Mouse (Mus musculus): ENCODE results near the gene Nav2. TPM values are rescaled to one million over a fixed set of nuclear protein-coding genes. Genes with fewer than 3 reads are reported as not detected.

Gene Nav2
- polyA plus RNA-seq, 1 experiment = 32.5 TPM

GRCm38 (mm10) chr7:49521349-49521748 is 612.8 kb downstream of the Nav2 start:
- TF ChIP-seq POLR2A (IDR thresholded peaks at IDR 0.05; ENCODE audit: borderline replicate concordance, insufficient read depth, low read length) = no peak
- no peak for TF ChIP-seq CTCF (IDR thresholded peaks at IDR 0.05; ENCODE audit: borderline replicate concordance, insufficient read depth, low read depth, low read length)
- WGBS = 77% methylated on average over 4 of the region's 4 CpGs
- no peak overlapping the region for H3K4me3 ChIP-seq (replicated peaks; ENCODE audit: insufficient read depth, low read depth, low read length)
- DNase-seq = no peak
- no peak overlapping the region for H3K27ac ChIP-seq (ENCODE audit: insufficient read depth, low read length)
- peaks cover 14% of the 10 kb centered on the region for H3K4me1 ChIP-seq (ENCODE audit: control insufficient read depth, insufficient read depth, low read length)
- no peaks in the 10 kb centered on the region for H3K27me3 ChIP-seq (ENCODE audit: control insufficient read depth, insufficient read depth, low read length)

GRCm38 (mm10) chr7:49521976-49522375 is 613.5 kb downstream of the Nav2 start:
- TF ChIP-seq POLR2A (IDR thresholded peaks at IDR 0.05; ENCODE audit: borderline replicate concordance, insufficient read depth, low read length) = no peak
- TF ChIP-seq CTCF (IDR thresholded peaks at IDR 0.05; ENCODE audit: borderline replicate concordance, insufficient read depth, low read depth, low read length) = no peak
- WGBS = 67% methylated on average over 9 of the region's 9 CpGs
- Histone ChIP-seq H3K27me3 (ENCODE audit: control insufficient read depth, insufficient read depth, low read length) (no peaks in the 10 kb centered on the region), H3K4me1 (ENCODE audit: control insufficient read depth, insufficient read depth, low read length) (peaks cover 14% of the 10 kb centered on the region), H3K27ac (ENCODE audit: insufficient read depth, low read length) (no peak overlapping the region), H3K4me3 (replicated peaks; ENCODE audit: insufficient read depth, low read depth, low read length) (no peak overlapping the region)
- no peak for DNase-seq

- DNase-seq = peak in 1 of 2 experiments; percentile 32
- TF ChIP-seq POLR2A (IDR thresholded peaks at IDR 0.05; ENCODE audit: borderline replicate concordance, insufficient read depth, low read length) (no peak), CTCF (IDR thresholded peaks at IDR 0.05; ENCODE audit: borderline replicate concordance, insufficient read depth, low read depth, low read length) (no peak)
- H3K4me3 ChIP-seq (replicated peaks; ENCODE audit: insufficient read depth, low read depth, low read length) = peak overlapping the region; percentile 3
- H3K27ac ChIP-seq (ENCODE audit: insufficient read depth, low read length) = peak overlapping the region; percentile 4; the same call in 1 of the 2 replicates
- H3K27me3 ChIP-seq (ENCODE audit: control insufficient read depth, insufficient read depth, low read length) = no peaks in the 10 kb centered on the region
- 29% methylated on average over 24 of the region's 24 CpGs for WGBS
- peaks cover 14% of the 10 kb centered on the region for H3K4me1 ChIP-seq (ENCODE audit: control insufficient read depth, insufficient read depth, low read length)
Measured at GRCm38 (mm10) chr7:49522411-49523114, 614.0 kb downstream of the Nav2 start.

- Histone ChIP-seq H3K4me3 (replicated peaks; ENCODE audit: insufficient read depth, low read depth, low read length) (no peak overlapping the region), H3K27me3 (ENCODE audit: control insufficient read depth, insufficient read depth, low read length) (no peaks in the 10 kb centered on the region), H3K27ac (ENCODE audit: insufficient read depth, low read length) (no peak overlapping the region), H3K4me1 (ENCODE audit: control insufficient read depth, insufficient read depth, low read length) (peaks cover 14% of the 10 kb centered on the region)
- no peak for DNase-seq
- WGBS = 61% methylated on average over 4 of the region's 4 CpGs
- TF ChIP-seq POLR2A (IDR thresholded peaks at IDR 0.05; ENCODE audit: borderline replicate concordance, insufficient read depth, low read length) (no peak), CTCF (IDR thresholded peaks at IDR 0.05; ENCODE audit: borderline replicate concordance, insufficient read depth, low read depth, low read length) (no peak)
Measured at GRCm38 (mm10) chr7:49523115-49523445, 614.6 kb downstream of the Nav2 start.

GRCm38 (mm10) chr7:49523729-49524128 is 615.2 kb downstream of the Nav2 start:
- Histone ChIP-seq H3K4me1 (ENCODE audit: control insufficient read depth, insufficient read depth, low read length) (peaks cover 14% of the 10 kb centered on the region), H3K4me3 (replicated peaks; ENCODE audit: insufficient read depth, low read depth, low read length) (no peak overlapping the region), H3K27me3 (ENCODE audit: control insufficient read depth, insufficient read depth, low read length) (no peaks in the 10 kb centered on the region), H3K27ac (ENCODE audit: insufficient read depth, low read length) (no peak overlapping the region; the same call in 1 of the 2 replicates)
- WGBS = 41% methylated on average over 5 of the region's 5 CpGs
- DNase-seq = peak in 1 of 2 experiments; percentile 28
- TF ChIP-seq CTCF (IDR thresholded peaks at IDR 0.05; ENCODE audit: borderline replicate concordance, insufficient read depth, low read depth, low read length) (no peak), POLR2A (IDR thresholded peaks at IDR 0.05; ENCODE audit: borderline replicate concordance, insufficient read depth, low read length) (no peak)

GRCm38 (mm10) chr7:49525348-49526100 is 617.0 kb downstream of the Nav2 start:
- DNase-seq = no peak
- Histone ChIP-seq H3K4me3 (replicated peaks; ENCODE audit: insufficient read depth, low read depth, low read length) (no peak overlapping the region), H3K27me3 (ENCODE audit: control insufficient read depth, insufficient read depth, low read length) (no peaks in the 10 kb centered on the region), H3K27ac (ENCODE audit: insufficient read depth, low read length) (peak overlapping the region; percentile 25; the same call in 1 of the 2 replicates), H3K4me1 (ENCODE audit: control insufficient read depth, insufficient read depth, low read length) (peaks cover 20% of the 10 kb centered on the region)
- TF ChIP-seq POLR2A (IDR thresholded peaks at IDR 0.05; ENCODE audit: borderline replicate concordance, insufficient read depth, low read length) (no peak), CTCF (IDR thresholded peaks at IDR 0.05; ENCODE audit: borderline replicate concordance, insufficient read depth, low read depth, low read length) (no peak)
- WGBS = 63% methylated on average over 11 of the region's 11 CpGs

GRCm38 (mm10) chr7:49526101-49526499 is 617.6 kb downstream of the Nav2 start:
- Histone ChIP-seq H3K4me3 (replicated peaks; ENCODE audit: insufficient read depth, low read depth, low read length) (no peak overlapping the region), H3K4me1 (ENCODE audit: control insufficient read depth, insufficient read depth, low read length) (peaks cover 21% of the 10 kb centered on the region), H3K27ac (ENCODE audit: insufficient read depth, low read length) (no peak overlapping the region), H3K27me3 (ENCODE audit: control insufficient read depth, insufficient read depth, low read length) (no peaks in the 10 kb centered on the region)
- TF ChIP-seq CTCF (IDR thresholded peaks at IDR 0.05; ENCODE audit: borderline replicate concordance, insufficient read depth, low read depth, low read length) (no peak), POLR2A (IDR thresholded peaks at IDR 0.05; ENCODE audit: borderline replicate concordance, insufficient read depth, low read length) (no peak)
- no peak for DNase-seq
- WGBS = 86% methylated on average over 4 of the region's 4 CpGs

- no peak overlapping the region for H3K27ac ChIP-seq (ENCODE audit: insufficient read depth, low read length)
- WGBS = 51% methylated on average over 4 of the region's 4 CpGs
- H3K4me1 ChIP-seq (ENCODE audit: control insufficient read depth, insufficient read depth, low read length) = peaks cover 17% of the 10 kb centered on the region
- no peak for DNase-seq
- H3K4me3 ChIP-seq (replicated peaks; ENCODE audit: insufficient read depth, low read depth, low read length) = no peak overlapping the region
- no peaks in the 10 kb centered on the region for H3K27me3 ChIP-seq (ENCODE audit: control insufficient read depth, insufficient read depth, low read length)
- TF ChIP-seq POLR2A (IDR thresholded peaks at IDR 0.05; ENCODE audit: borderline replicate concordance, insufficient read depth, low read length) (no peak), CTCF (IDR thresholded peaks at IDR 0.05; ENCODE audit: borderline replicate concordance, insufficient read depth, low read depth, low read length) (no peak)
Measured at GRCm38 (mm10) chr7:49527495-49527894, 619.0 kb downstream of the Nav2 start.

Measured in cerebellum, adult 2 months (tissue).